Mouse (Mus musculus) thymus, adult 2 months (tissue): ENCODE results near the gene Tenm2.

ENCODE experiments used
- CTCF ChIP-seq: fragments of 200-500 bp; IDR thresholded peaks from 2 replicates; pipeline ENCODE4 v1.5.1; 2012; ENCODE audit warnings: mild to moderate bottlenecking, control low read depth, low read length, moderate library complexity, borderline replicate concordance; ENCODE audit not compliant: control insufficient read depth, poor library complexity, insufficient read depth; ENCODE audit errors: extremely low read depth
- POLR2A ChIP-seq: fragments of 200-500 bp; IDR thresholded peaks from 2 replicates; pipeline ENCODE4 v1.6.1; 2012; ENCODE audit warnings: mild to moderate bottlenecking, low read length, control low read depth, moderate library complexity; ENCODE audit not compliant: control insufficient read depth, poor library complexity, insufficient read depth; ENCODE audit errors: extremely low read depth

- no peak for TF ChIP-seq POLR2A
- TF ChIP-seq CTCF: no peak
Measured at GRCm38 (mm10) chr11:36831511-36831910, 404.3 kb downstream of the Tenm2 start.
